Mouse (Mus musculus): ENCODE data around the gene Bmp2k.
A peak's percentile ranks its signal among the peaks of the same experiment; 100 is the strongest.

Gene Bmp2k

DNA sequence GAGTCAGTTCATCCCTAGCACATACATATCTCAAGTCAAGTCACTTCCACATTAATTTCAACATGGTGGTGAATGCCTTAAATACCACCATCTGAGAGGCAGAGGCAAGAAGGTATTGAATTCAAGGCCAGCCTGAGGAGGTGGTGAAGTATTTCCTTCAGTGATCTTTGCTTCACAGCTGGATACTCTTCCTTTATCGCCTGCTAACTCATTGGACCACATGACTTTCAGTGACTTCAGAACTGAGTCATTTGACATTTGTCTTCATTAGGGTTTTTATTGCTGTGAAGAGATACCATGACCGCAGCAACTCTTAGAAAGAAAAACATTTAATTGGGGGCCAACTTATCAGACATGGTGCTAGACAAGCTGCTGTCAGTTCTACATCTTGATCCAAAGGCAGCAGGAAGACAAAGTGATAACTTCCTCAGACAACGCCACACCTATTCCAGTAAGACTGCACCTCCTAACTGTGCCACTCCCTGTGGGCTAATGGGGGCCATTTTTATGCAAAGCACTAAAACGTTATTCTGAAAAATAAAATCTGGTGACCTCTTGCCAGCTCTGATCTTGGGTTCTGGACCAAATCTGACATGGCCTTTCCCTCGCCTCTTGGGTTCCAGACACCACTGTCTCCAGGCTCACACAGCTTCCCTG is 24.9 kb upstream of the Bmp2k start:
- DNase-seq (ENCODE audit: low read depth, low spot score): no peak

DNA sequence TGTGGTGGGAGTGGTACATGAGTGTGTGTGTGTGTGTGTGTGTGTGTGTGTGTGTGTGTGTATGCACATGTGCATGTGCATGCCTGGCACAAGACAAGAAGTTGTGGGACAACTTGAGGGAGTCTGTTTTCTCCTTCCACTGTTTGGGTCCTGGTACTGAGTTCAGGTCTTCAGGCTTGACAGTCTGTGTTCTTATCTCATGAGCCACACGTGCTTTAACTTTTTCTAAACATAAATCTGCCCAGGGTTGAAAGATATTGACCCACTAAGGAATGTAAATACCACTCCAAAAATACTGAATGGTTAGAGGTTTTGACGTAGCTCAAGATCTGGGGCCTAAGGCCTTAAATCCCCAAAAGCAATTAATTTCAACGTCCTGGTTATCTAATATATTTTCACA is 23.8 kb upstream of the Bmp2k start:
- DNase-seq (ENCODE audit: low read depth, low spot score): no peak

DNA sequence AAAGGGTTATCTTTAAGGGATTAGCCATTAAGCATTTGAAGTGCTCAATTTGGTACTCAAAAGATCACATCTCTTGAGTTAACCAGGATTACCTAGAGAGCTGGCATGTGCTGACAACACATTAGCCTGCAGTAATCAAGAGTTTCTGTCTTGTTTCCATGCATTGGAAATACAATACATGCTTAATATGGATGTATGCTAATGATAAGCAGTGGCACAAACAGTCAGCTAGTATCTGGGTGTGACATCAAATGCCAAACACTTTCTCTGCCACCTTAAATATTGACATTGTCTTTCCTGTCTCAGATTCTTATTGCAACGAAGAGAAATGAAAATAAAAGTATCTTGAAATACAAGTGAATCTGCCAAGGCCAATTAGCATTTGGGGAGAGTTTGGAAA is 22.8 kb upstream of the Bmp2k start:
- DNase-seq (ENCODE audit: low read depth, low spot score): no peak

DNA sequence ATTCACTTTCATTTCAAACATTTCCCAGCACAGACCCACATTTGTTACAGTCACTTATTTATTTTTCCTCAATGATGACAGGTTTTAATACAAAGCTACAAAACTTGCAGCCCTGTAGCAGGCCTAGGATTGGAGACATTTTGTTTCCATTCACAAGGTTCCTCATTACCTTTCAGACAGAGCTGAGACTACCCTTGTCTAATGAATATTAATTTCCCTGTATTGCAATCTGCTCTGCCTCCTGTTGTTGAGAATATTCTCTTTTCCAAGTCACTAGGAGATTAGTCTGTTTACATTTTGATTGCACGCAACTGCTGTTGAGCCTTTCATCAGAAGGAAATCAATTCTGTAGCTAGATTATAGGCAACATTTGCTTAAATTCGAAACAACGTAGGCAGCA is 22.4 kb upstream of the Bmp2k start:
- DNase-seq (ENCODE audit: low read depth, low spot score): no peak

DNA sequence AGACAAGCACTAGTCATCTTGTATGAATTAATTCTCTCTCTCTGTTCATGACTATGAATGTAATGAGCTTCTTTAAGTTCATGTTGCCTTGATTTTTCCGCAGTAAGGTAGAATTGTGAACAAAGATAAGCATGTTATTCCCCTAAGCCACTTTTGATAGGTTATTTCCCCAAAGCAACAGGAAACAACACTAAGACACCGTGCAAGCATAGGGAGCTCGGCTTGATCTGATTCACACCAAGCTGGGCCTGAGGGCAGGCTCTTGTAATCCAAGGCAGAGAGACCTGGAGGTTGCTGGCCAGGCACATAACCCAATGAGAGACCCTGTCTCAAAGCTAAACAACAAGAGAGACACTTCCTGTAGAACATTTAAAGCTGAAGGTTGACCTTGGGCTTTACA is 21.3 kb upstream of the Bmp2k start:
- DNase-seq (ENCODE audit: low read depth, low spot score): peak; percentile 37

DNA sequence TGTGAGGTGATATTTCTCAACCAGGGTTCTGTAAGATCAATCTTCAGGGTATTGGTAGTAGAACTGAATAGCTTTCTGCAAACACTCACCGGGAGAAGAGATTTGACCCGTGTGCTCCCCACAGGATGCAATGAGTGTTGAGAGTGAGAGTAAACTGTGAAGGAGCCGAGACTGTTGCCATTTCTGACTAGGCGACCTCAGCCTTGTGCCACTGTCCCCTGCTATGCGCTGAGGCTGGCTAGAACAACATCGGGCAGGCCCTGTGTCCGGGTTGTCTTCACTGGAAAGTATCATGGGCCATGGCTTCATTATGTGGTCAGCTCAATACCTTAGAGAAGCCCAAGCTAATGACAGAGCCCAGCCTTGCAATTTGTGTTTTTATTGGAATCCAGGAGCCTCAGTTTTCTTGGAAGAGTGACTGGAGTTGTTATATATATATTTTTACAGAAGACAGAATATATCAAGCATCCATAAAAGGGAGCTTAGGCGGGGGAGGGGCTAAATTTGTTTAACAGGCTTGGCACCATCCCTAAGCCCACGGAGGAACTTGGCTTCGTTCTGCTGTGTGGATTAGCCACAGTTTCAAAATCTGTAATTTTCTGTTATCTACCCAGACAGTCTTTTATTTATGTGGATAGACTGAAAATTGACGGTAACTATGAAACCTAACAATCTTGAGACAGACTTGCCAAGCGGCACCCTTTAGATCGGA is 18.0 kb upstream of the Bmp2k start:
- DNase-seq (ENCODE audit: low read depth, low spot score): no peak

DNA sequence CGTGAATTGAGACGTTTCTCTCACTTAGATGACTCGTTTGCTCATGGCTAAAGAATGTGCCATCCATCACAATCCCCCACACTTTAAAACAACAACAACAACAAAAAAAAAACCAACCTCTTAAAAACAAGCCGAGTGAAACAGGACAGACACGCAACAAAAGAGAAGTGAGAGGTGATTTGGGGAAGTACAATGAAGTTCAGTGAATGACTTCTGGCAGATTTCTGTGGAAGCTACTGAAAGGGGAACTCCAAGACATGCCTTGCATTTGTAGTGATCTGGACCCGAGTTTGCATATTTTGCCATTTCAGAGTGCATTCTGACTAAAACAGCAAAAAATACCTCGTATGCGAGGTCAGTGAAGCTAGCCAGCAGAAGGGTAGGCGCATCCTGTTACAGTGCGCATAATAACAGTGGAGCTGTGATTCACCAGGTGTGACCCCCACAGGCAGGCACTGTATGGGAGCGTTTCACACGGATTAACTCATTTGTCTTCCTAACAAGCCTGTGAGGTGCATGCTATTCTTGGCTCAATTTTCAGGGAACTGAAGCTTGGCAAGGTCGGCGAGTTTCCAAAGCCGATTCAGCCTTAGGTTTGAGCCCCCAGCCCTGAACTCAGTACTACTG is 17.4 kb upstream of the Bmp2k start:
- peak; percentile 35 for DNase-seq (ENCODE audit: low read depth, low spot score)

DNA sequence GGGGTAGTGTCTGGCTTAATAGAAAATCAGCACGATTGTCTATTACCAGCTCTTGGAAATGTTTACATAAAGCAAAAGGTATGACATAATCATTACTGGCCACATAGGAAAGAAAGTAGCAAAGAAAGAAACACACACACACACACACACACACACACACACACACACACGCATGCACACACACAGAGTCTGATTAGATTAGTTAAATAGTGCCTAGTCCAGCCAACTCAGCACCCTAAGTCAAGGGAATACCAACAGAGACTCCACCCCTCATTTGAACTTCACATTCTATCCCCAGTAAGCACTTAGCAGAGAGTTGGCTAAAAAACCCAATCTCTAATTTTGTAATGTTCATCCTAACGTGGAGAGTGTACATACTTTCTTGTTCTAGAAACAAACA is 15.5 kb upstream of the Bmp2k start:
- no peak for DNase-seq (ENCODE audit: low read depth, low spot score)

DNA sequence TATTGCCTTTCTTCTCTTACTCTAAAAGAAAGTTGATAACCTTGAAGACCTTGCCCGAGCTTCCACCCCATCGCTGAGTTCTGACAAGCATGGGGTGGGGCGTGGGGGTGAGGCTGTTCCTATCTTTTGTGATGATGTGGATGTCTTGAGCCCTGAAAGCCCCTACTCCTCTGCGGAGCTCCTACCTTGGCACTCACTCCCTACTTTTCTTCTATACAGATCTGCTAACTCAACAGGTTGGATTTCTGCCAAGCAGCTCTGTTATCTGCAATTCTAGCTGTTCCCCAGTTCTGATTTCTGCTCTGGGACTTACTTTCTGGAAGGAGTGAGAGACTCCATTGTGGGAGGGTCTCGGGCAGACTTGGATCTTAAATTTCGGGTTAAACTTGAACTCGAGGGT is 14.3 kb upstream of the Bmp2k start:
- DNase-seq (ENCODE audit: low read depth, low spot score): no peak

DNA sequence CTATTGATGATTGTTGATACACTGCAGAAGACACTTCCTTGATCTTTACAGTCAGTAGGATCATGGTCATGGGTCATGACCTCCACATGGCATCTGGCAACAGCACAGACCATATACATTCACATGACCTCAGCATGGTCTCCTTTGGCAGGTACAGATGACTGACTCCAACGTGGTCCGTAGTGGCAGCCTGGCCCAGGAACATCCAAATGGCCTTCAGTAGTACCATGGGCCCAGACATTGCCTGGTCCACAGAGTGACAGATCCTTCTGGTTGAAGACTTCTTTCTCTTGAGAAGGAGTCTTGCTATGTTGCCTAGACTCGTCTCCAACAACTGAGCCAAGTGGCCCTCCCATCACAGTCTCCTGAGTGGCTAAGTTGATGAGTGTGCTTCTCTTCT is 10.6 kb upstream of the Bmp2k start:
- no peak for DNase-seq (ENCODE audit: low read depth, low spot score)

DNA sequence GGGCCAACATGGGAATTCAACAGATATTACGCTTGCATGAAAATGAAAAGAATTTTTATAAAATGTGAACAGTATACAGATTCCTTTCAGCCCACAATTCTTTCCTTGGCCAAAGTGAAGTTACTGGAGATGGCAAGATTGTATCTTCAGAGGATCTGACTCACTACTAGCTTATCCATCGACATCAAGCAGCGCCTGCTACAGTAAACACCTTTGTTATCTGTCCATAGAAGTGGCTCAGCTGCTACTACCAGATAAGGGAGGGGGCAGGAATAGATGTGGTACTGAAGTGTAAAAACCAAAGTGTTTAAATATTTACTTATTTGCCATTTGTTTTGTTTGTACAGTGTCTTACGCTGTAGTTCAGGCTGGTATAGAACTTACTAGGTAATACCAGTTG is 8.6 kb upstream of the Bmp2k start:
- DNase-seq (ENCODE audit: low read depth, low spot score): no peak

DNA sequence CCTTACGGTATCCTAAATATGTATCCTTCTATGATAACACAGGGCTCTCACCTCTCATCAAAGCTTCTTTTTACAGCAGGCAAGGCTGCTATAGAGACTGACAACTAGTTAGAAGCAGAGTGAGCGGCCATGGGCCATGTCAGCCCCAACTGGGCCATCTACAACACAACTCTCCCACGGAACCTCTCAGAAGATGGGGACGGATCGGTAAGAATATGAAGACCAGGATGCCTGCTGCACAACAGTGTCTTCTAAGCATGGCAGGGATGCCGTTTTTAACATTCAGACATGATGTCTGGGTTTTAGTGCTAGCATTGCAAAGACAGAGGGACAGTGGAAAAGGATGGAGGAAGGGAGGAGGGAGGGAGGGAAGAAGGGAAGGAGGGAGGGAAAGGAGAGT is 6.3 kb upstream of the Bmp2k start:
- no peak for DNase-seq (ENCODE audit: low read depth, low spot score)

DNA sequence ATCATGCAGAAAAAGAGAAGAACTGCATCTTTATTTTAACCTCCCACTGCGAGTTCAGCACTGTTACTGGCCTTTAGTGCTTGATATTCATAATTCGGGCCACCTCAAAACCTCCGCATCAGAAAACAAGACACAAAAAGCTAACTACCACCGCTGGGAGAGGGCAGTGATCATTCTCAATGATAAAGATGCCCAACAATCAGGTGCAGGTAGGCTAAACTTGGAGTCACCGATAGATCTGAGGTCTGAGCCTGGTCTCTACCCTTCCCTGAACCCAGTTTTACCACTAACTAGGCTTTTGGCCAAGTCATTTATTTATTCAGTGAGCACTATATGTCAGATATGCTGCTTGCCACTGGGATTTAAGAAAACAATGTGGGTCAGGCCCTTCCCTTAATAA is 4.8 kb upstream of the Bmp2k start:
- no peak for DNase-seq (ENCODE audit: low read depth, low spot score)

DNA sequence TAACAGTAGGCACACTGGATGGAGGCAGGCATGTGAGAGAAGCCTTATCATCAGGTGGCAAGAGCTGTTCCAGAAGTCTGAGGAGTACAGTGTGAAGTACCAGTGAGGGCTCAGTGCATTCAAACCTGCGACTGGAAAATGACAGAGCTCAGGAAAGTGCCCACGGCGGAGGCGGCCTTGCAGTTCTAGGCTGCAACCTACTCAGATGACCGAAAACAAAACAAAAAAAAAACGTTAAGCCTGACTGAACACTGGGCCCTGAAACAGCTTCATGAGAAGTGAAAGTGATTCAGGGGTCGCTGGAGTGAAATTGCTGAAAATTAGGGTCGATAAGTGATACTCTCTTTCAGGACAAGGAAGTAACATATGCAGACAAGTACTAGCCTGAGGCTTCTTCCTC is 4.4 kb upstream of the Bmp2k start:
- no peak for DNase-seq (ENCODE audit: low read depth, low spot score)

DNA sequence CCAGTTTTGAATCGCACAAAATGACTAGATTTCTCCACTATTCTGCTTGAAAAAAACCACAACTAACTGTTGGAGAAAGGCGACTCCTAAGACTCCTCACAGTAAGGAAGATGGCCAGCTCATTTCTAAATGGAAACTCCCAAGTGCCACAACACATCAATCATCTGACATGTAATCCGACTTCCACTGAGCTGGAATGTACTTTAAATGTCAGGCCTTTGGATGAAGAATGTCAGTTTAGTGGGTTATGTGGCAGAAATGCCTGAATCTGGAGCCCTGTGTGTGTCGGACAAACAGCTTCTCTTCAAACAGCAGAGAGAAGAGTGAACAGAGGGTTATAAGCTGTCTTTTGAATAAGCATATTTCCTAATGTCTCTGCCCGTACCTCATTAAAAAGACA is 1.7 kb upstream of the Bmp2k start:
- no peak for DNase-seq (ENCODE audit: low read depth, low spot score)

DNA sequence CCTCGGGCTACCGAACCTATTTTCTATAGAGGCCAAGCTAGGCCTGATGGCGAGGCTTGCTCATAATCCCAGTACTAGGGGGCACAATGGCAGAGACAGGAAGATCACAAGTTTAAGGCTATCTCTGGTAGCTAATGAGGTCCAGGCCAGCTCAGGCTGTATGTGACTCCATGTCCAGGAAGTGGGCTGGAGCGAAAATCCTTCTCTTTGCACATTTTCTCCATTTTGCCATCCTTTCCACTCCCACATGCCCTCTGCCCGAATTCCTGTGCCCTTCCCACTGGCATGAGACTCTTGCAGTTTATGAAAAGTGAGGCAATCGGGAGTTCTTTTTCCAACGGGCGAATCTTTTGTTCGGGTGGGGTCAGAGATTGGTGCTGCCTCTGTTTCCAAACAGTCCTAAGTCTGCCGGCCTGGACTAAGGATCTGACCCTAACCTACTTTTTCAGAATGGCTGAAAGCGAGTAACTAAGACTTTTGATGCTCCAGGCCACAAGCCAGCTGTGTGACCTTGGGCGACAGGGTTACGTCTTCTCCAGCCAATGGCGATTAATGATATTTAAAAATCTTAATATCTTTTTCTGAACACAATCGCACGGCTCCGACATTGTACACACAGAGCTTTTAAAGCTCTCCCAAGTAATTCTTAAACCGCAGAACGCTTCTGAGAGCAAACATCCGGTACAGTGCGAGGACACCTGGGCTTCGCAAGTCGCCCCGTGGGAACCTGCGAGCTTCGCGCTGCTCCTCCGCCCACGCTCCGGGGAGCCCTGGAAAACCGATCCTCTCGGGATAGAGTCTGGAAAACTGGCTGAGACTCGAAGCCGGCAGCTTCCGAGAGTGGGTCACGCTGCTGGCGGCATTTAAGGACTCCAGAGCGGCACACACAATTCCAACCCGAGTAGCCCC is 834 bp upstream of the Bmp2k start:
- DNase-seq (ENCODE audit: low read depth, low spot score): peak; percentile 84

DNA sequence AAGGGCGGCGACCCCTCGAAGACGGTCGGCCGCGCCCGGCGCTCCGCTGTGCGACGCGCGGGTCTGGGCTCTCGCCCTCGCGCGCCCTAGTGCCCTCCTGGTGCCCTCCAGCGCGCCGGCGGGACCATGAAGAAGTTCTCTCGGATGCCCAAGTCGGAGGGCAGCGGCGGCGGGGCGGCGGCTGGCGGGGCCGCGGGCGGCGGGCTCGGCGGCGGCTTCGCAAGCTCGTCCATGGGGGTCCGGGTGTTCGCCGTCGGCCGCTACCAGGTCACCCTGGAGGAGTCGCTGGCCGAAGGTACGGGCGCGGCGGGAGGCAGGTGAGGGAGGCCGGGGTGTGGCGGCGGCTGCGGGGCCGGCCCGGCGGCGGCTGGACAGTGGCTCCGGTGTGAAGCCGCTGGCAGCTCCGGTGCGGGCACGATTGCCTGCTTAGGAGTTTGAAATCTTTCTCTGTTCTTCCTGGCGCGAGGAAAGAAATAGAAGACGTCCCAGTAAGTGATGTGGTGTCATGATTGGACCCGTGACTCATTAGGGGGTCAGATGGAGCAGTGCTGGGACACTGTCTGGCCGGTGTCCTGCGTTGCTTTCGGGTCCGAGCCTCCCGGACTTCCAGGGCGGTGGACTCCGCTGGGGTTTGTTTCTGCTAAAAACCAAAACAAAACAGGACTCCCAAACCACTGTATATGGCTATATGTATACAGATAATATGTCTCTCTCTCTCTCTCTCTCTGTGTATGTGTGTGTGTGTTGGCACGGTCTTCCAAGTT is 495 bp downstream of the Bmp2k start:
- DNase-seq (ENCODE audit: low read depth, low spot score): peak; percentile 37

DNA sequence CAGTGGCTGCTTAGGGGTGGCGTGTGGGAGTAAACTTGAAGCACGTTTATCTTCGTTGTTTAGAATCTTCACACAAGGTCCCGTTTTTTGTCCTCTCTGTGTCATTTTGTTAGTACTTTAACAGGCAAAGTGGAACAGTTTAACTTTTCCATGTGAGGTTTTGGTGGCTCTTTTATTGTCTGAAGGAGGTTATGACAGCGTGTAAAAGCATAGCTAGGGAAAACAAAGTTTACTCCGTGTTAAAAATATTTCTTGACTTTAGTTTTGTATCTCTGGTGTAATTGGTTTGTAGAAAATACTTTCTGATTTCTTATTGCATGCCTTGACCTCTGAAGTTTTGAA is 1.0 kb downstream of the Bmp2k start:
- no peak for DNase-seq (ENCODE audit: low read depth, low spot score)

DNA sequence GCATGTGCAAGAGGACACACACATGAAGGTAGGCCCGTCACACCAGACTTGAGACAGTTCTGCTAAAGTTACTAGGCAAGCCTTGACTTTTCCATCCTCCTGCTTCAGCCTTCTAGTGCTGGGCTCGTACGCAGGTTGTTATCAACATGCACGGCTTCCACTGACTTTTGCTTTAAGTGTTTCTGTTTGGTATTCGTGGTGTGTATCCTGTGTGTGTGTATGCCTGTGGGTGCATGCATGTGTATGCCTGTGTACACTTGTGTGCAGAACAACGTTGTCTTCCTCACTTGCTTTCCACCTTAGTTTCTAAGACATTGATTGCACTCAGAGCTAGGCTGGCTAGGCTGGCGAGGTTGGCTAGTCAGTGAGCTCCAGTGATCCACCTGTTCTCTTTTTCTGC is 2.1 kb downstream of the Bmp2k start:
- peak; percentile 34 for DNase-seq (ENCODE audit: low read depth, low spot score)

DNA sequence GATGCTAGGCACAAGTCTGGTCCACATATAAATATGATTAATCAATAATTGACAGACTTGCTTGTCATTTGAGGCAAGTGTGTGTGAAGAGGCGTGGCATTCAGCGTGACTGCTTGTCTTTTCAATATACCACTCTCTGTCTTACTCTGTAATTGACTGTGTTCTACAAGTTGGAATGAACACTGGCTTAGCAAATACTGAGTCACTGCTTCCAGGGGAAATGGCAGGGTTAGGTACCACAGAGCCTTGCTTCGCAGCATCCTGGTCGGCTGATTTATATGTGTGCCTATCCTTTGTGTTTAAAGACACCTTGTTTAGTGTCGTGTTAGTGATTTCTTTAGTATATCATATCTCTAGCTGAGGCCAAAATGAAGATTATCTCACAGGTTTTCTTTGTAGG is 3.0 kb downstream of the Bmp2k start:
- no peak for DNase-seq (ENCODE audit: low read depth, low spot score)

DNA sequence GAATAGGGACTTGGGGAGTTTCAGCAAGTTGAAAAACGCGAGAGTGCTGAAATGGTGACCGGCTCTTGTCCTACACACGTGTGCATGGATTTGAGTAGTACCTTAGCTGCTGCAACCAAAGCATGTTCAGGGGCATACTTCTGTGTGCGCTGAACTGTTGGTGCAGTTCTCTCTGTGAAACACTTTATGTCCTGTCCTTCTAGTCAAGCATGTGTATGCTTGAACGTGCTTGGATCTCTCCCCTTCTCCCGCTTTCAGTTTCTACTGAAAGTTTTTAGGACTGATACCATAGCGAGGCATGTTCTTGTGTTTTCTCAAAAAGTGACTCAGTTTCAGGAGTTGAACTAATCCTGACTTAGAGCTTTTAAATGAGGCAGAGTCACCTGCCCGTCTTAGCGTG is 3.7 kb downstream of the Bmp2k start:
- DNase-seq (ENCODE audit: low read depth, low spot score): no peak

DNA sequence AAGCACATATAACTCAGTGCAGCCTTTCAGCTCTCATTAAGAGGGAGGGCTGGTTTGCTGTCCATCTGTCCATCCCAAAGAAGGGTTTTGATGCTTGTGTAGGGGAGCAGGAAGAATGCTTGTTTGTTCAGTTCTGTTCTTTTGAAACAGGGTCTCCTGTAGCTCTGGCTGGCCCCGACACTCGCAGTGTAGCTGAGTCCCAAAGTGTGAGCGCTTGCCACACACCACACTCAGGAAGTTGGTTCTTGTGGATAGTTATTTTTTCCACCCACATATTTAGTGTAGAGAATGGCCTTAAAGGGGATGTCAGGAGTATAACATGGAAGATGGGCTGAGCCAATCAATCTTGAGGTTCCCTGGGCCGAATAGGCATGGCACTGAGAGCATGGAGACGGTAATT is 4.1 kb downstream of the Bmp2k start:
- DNase-seq (ENCODE audit: low read depth, low spot score): no peak
